Mouse (Mus musculus) urinary bladder, adult 2 months (tissue): ENCODE results near the gene Ccdc73. TPM values are rescaled to one million over a fixed set of nuclear protein-coding genes. Genes with fewer than 3 reads are reported as not detected.
A peak's percentile ranks its signal among the peaks of the same experiment; 100 is the strongest.
"Not testable (repeated sequence)": the region's sequence is repeated elsewhere in the genome, so short reads cannot be mapped to it uniquely, and the experiment has no call there.

Source experiments
- DNase-seq: peaks from one replicate; pipeline ENCODE4 v3.0.0; 2022; ENCODE audit warnings: low spot score
- polyA plus RNA-seq: library from polyadenylated mRNA; depleted of rRNA; stranded (reverse); fragments of >200 nt; gene quantifications from 2 replicates; pipeline ENCODE4 v1.2.3, GENCODE M21; 2012; rRNA removed

Gene Ccdc73
- polyA plus RNA-seq = 13.0 and 13.1 TPM in 2 replicates

DNA sequence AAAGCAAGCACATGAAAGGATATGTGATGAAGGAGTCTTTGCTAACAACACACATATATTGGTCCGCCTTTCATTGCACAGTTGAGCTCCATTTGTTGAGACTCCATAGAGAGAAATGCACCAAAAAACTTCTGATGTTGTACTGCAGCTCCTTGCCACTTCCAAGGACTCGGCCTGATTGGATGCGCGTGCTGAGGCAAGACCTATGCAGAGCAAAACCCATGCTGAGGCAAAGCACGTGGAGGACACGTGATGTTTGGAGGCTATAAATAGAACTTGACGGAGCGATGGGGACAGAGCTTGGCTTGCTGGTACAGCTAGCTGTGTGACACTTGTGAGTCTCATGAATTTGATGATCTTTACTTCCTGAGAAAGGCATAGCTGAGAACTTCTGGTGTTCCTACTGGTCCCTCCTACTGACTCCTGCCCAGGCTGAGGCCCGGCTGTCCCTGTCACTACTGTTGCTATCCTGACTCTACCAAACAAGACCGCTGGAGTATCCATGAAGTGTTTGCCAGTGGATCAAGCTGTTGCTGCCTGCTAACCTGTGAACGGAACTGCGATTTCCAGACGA is at the start of gene Ccdc73:
Gene Ccdc73 (plus strand): TSS at position 524 of the 574 bp plus-strand sequence.
- DNase-seq = no peak

- DNase-seq = not testable (repeated sequence)
Measured at GRCm38 (mm10) chr2:104818763-104819162, 48.8 kb upstream of the Ccdc73 start.

- DNase-seq = no peak
Measured at GRCm38 (mm10) chr2:104826191-104826590, 41.4 kb upstream of the Ccdc73 start.

DNA sequence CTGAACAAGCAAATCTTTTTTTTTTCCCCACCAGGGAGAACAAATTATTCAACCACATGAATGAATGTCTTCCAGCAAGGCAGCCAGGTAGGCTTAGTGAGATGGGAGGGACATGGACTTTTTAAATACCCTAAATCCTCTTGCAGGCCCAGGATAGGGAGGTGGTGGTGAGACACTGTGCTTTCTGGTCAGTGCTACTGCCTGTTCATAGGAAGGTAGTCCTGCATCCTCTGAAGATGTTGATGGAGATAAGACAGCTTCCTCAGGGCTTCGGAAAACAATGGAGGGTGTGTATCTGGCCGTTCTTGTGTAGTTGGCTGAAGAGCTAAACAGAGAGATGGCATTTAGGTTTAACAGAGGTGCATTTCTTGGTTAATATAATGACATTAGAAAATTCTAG is 35.1 kb upstream of the Ccdc73 start:
- no peak for DNase-seq

GRCm38 (mm10) chr2:104840974-104841373 is 26.6 kb upstream of the Ccdc73 start:
- no peak for DNase-seq

DNA sequence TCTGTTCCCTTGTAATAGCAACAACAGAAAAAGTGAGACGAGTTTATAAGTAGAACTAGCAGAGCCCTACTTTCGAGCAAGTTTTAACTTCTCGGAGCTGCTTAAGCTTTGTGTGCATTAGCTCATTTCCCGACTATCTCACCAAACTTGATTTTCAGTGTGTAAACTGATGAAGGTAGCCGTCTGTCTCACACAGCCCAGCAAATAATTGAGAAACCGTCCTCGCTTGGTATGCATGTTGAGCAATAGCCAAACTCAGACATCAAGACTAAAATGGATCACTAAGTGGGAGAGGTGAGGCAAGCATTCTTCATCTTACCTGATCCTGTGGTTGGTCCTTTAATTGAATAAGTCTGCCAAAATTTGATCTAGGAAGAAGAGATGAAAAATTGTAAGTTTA is 25.9 kb upstream of the Ccdc73 start:
- DNase-seq = no peak

DNA sequence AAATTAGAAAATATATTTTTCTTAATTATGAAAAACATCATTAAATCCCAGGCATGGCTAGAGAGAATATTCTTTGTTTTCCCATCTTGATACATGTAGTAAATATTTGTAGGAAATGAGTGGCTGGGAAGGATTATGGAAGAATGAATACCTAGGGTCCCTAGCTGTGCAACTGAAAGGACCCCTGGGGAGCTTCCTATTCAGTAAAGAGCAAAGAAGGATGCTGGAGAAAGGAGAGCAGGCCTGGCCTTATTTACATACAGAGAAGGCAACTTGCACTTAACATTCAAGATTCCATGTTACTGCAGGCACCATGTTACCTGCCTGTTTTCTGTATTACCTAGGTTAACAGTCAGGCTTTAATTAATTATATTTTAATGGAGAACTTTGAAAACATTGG is 25.0 kb upstream of the Ccdc73 start:
- no peak for DNase-seq

DNA sequence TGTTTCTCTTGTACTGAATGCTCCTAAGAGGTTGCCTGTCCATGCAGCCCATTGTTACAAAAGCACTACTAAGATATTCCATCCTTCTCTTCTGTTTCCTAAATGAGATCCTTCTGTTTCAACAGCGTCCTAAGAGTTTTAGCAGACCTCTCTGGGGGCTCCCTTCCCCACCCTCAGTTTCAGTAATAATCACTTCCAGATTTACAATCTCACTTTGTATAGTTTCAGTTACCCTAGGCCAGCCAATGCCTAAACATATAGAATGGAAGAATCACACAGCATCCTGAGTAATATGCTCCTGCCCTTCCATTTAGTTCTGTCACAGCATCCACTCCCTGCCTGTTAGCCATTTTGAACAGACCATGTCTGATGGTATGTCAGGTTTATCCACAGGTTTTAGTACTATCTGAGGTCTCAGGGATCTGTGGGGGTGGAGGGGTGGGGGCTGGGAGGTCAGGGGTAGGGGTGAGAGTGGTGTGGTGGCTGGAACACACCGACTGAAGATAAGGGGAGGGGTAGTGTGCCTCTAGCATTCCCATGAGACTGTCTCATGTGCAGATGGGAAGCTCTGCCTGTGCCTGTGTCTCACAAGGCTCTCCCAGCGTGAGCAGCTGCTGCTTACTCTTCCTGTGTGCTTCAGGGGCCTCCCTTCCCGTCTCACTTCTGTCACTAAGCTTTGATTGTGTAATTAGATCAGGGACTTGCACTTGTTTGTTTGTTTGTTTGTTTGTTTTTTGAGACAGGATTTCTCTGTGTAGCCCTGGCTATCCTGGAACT is 20.8 kb upstream of the Ccdc73 start:
- no peak for DNase-seq

DNA sequence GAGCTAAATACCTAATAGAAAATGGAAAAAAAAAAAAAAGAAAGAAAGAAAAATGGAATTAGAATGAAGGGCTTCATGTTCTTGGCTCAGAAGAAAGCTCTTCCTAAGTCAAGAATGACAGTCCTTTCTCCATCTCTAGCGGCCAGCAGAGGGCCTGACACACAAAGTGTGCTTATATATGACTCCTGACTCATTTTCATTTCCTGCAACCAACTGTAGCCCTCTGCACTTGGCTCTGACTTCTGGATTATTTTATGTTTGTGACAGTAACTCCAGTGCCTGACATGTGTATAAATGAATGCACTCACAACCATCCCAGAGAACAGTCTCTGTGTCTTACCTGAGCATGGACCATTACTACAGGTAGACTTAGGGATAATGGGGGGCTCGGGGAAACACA is 20.0 kb upstream of the Ccdc73 start:
- DNase-seq = no peak

DNA sequence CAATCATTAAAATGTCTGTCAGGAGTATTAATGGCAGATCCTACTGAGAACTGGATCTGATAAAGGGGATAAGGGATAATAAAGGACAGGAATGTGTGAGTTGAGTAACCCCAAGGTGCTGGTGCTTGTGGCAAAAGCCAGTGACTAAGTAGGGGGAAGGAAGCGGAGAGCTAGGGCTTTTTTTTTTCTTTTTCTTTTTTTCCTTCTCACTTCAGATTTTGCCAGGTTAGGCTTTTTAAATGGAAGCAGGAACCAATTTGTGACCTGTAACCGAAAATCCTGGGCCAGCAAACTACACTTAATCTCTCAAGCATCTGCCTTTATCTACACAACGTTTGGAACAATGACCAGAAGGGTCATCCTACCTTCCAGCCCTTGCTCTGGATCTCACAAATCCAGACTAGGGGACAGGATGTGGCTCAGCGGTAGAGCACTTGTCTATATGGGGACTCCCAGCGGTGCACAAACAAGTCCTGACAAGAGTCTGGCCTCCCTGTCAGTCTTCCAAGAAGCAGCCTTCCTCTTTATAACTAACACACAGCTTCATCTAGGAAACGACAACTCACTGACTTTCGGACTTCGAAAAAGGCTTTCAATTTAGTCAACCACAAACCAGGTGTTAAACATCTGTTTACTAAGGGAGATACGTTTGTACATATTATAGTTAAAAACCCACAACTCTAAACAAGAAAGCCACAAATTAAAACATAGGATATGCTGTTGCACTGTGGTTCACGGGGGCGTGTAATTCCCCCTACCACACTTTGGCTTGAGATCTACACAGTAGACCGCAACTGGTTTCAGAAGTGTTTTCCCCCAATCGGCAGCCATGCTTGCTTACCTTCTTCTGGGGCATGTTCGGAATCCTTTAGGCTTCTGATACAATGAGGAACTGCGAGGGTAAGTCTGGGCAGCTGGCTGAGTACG is 19.1 kb upstream of the Ccdc73 start:
- no peak for DNase-seq

- DNase-seq = peak; percentile 71
Measured at GRCm38 (mm10) chr2:104849276-104849990, 18.2 kb upstream of the Ccdc73 start, which contains the start of gene Prrg4. Prrg4 (minus strand) TSS chr2:104849876.

DNA sequence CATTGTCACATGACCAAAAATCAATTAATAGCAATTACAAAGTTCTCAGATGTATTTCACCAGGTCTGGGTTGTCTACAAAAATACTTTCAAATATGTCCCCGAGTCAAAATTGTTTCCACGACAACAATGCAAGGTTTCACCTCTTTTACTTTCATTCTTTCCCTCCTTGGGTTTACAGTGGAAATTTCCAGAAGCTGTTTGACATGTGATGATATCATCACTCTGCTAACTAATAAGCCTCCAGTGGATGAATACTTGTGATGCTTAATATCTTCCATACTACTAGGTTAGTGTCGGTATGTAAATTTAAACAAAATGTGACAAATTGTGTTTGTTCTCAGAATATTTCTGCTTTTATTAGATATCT is 17.6 kb upstream of the Ccdc73 start:
- no peak for DNase-seq

GRCm38 (mm10) chr2:104851686-104852085 is 15.9 kb upstream of the Ccdc73 start:
- DNase-seq = no peak

- DNase-seq = no peak
Measured at GRCm38 (mm10) chr2:104852546-104852945, 15.1 kb upstream of the Ccdc73 start.

- DNase-seq = no peak
Measured at GRCm38 (mm10) chr2:104854836-104855235, 12.8 kb upstream of the Ccdc73 start.

DNA sequence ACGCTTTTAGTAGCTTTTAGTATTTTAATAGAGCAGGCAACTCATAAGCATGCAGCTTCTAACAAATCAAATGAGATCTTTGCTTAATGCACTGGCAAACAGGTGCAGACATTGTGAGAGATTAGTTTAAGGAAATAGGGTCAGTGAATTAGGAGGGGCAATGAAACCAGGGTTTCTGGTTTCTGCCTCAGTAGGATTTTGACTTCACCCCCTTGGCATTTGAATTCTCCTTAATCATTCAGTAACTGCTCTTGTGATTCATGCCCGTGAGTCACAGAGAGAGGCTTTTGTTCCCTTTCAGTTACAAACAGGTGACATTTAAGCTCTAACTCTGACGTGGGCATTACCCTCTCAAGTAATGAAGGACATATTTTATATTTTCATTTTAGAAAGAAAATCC is 11.9 kb upstream of the Ccdc73 start:
- no peak for DNase-seq

- no peak for DNase-seq
Measured at GRCm38 (mm10) chr2:104856218-104856617, 11.4 kb upstream of the Ccdc73 start.

DNA sequence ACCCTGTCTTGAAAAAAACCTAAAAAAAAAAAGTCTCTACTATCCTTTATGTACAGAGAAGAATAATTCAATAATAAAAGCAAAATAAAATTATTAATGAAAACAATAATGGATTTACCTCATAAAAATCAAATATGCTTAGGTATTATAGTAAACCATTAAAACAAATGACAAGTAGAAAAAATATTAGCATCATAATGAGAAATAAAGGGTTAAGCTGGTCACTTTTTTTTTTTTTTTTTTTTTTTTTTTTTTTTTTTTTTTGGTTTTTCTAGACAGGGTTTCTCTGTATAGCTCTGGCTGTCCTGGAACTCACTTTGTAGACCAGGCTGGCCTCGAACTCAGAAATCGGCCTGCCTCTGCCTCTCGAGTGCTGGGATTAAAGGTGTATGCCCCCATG is 9.5 kb upstream of the Ccdc73 start:
- DNase-seq = not testable (repeated sequence)

DNA sequence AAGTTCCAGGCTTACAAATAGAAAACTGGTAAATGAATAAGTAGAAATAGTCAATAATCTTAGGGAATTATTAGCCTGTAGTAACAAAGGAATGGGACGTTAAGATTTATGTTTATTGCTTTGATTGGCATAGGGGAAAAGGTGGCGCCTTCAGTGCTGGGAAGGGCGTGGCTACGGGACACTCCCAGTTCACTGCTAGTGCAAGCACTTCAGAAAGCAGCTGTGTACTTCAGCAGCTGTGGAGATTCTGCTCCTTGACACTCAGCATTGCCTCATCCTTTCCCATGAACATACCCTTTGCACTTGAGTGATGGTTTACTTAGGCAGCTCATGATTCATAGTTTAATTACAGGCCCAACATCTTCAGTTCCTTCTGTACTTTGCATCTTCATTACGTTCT is 8.5 kb upstream of the Ccdc73 start:
- DNase-seq = no peak

- DNase-seq = no peak
Measured at GRCm38 (mm10) chr2:104860426-104860825, 7.2 kb upstream of the Ccdc73 start.

DNA sequence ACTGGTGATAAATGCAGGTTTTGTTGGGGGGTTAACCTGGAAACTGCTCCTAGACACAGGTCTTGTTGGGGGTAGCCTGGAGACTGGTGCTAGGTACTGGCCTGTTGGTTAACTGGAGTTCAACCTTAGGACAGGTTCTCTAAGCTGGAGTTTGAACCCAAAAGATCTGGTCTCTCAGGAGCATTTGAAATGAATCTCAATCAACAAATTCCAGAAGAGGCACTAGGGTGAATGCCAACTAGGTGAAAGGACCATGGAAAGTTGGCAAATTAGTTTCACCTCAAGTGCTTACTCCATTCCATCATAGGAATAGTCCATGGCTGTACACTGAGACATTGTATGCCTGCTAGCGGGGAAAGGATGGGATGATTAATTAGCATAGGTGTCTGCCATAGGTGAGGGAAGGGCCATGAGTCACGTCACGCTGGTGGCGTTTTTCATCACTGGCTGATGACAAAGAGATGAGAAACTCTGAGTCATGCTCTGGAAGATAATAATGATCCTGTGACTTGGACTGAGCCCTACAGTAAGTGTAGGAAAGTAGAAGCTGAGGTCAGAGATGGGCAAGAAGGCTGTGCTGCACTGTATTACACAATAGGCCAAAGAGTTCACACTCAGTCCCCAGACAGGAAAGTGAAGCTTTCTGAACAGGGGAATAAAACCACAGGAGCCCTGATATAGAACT is 3.3 kb upstream of the Ccdc73 start:
- no peak for DNase-seq
